Mouse (Mus musculus) WW6 (cell line): Measurements from ENCODE around the gene Dhrs7c.

ENCODE experiments used
- DNase-seq: peaks from one replicate; pipeline ENCODE4 v3.0.0-alpha.2; 2013; ENCODE audit warnings: low read depth, low spot score

Dhrs7c gene

DNA sequence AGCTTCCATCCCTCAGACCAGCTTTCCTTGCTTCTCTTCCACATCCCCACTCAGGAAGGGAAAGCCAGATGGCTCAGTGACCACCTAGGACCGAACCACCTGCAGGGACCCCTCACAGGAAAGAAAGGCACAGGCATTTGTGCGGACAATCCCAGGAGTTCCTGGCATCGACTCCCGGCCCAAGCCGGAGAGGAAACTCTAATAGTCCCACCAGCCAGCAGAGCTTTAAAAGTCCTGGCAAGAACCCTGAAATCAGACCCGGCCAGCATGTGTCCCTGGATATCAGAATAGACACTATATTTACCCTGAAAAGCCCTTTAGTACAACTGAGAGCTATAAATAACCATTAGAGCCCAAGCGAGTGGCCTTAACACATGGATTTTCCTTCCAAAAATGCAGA is at the start of gene Dhrs7c:
Gene Dhrs7c, plus strand, starts transcription at position 257 of the 400 bp plus-strand sequence.
- DNase-seq: no peak

GRCm38 (mm10) chr11:67756287-67756686 is 41.7 kb upstream of the Dhrs7c start:
- no peak for DNase-seq

GRCm38 (mm10) chr11:67757373-67758167 is 40.4 kb upstream of the Dhrs7c start:
- DNase-seq: peak; percentile 20

DNA sequence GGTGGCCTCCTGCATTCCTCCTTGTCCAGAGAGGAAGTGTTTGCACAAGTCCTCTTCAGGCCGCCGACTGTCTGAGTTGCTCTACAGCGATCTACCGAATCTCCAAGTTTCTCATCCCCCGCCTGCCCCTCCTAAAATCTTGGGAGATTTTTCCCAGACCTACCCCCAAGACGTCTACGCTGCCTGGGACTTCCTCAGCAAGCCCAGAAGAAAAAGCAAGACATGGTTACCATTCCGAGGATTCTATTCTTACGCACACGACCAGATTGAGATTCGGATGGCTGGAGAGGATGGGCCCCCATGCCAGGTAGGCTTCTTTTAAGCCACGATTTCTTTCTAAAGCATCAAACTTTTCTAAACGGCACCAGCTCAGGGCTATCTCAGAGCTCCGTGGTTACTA is 26.9 kb upstream of the Dhrs7c start, which contains the start of gene Glp2r:
Gene Glp2r, minus strand, starts transcription at position 101 of the 400 bp plus-strand sequence.
- DNase-seq: no peak

DNA sequence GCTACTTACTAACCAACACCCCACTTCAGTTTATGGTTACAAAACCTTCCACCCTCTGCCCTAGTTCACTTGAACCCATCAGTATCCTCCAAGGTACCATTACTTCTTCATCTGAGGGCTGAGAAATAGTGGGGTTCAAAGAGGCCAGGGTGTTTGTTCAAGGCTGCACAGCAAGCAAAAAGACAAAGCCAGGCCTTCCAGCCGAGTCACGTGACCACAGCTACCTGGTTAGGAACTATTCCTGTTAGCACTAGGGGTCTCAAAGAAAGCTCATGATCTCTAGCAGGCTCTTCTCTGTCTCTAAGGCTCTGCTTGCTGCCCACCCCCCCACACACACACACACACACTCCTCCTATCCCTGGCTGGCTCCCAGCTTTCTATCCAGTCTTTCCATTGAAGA is 26.3 kb upstream of the Dhrs7c start:
- DNase-seq: no peak

- peak; percentile 26 for DNase-seq
Measured at GRCm38 (mm10) chr11:67772577-67772976, 25.4 kb upstream of the Dhrs7c start.

GRCm38 (mm10) chr11:67774379-67774778 is 23.6 kb upstream of the Dhrs7c start, which contains the start of gene Gsg1l2:
Gsg1l2 (plus strand) TSS chr11:67774608.
- DNase-seq: no peak

- DNase-seq: no peak
Measured at GRCm38 (mm10) chr11:67790182-67790581, 7.8 kb upstream of the Dhrs7c start.

DNA sequence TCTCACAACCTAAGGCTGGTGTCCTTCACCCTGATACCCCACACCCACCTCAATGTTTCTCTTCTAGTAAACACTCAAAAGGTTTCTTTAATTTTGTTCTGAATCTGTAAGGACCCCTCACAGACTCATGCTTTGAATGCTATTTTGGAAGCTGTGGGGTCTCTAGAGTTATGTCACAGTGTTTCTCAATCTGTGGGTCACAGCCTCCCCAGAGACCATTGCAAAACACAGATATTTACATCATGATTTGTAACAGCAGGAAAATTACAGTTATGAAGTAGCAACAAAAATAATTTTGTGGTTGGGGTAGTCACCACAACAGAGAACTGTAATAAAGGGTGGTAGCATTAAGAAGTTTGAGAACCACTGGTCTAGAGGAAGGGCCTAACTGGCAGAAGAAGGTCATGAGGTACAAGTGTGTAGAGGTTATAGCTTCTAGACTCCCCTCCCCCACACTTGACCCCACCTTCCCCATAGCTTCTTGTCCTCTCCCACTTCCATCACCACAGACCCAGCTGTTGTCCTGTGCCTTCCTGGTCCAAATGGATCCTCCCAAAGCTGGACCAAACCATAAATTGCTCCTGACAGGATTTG is 2.2 kb downstream of the Dhrs7c start:
- DNase-seq: no peak

DNA sequence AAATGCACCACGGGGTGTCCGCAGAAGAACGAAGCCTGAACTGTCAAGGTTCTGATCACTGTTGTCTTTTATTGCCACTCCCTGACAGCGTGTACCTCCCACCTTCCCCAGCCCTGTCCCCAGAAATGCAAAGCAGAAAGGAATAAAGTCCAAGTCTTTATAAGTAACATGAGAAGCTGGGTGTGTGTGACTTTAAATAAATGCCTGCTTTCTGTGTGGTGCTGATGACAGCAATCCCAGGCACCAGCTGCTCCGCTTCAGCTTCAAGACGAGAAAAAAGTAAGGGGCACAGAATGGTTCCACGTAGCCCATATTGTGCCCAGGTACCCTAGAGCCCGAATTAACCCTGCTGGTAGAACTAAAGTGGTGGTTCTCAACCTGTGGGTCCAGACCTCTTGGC is 3.2 kb downstream of the Dhrs7c start:
- DNase-seq: no peak

GRCm38 (mm10) chr11:67805538-67805937 is 7.6 kb downstream of the Dhrs7c start:
- no peak for DNase-seq

GRCm38 (mm10) chr11:67806832-67807597 is 9.0 kb downstream of the Dhrs7c start:
- no peak for DNase-seq

GRCm38 (mm10) chr11:67808051-67808450 is 10.1 kb downstream of the Dhrs7c start:
- no peak for DNase-seq

DNA sequence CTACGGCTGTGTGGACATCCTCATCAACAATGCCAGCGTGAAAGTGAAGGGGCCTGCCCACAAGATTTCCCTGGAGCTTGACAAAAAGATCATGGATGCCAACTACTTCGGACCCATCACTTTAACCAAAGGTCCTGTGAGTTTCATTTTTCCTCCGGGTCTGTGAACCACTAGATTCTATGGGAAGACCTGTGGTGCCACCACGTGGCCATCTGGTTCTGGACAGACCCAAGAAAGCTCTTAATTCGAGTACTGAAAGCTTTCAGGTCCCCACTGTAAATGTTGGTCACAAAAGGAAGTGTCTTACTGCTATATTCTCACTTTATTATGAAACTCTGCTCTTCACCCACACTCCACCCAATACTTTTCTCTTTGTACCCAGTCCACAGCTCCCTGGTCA is 13.5 kb downstream of the Dhrs7c start:
- no peak for DNase-seq

DNA sequence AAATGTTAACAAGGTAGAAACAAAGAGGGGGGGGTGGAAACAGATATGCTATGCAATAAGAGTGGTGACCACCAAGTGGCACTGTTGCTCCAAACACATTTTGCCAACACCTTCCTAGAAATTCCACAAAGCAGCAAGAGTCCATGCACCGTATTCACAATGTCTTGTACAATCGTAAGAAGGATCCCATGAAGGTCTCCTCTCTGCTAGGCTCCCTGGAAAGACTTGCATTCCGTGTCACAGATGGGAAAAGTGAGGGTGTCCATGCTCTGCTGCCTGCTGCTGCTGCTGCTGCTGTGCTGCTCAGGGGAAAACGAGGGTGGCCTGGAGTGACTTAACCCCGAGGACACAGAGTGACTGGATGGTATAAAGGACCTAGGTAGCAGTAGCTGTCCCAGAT is 21.6 kb downstream of the Dhrs7c start:
- DNase-seq: no peak

DNA sequence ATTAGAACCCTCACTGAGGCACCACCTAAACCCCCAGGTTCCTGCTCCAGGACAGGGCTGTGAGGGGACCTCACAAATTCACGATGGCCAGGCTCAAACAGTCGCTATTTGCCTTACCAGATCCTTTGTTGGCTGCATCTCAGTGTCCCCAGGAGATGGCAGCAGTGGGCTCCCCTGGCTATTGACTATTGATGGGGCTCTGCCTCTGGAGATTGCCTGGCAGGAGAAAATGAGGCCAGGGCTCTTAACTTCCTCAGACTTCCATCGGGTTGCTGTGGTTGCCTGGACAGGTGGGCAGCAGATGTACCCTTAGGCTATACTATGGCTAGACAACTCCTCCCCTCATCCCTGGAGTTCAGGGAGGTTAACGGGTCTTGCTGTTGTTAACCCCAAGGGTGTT is 22.2 kb downstream of the Dhrs7c start:
- DNase-seq: peak; percentile 34

- no peak for DNase-seq
Measured at GRCm38 (mm10) chr11:67821560-67821959, 23.6 kb downstream of the Dhrs7c start.

GRCm38 (mm10) chr11:67828360-67829059 is 30.5 kb downstream of the Dhrs7c start:
- DNase-seq: no peak

DNA sequence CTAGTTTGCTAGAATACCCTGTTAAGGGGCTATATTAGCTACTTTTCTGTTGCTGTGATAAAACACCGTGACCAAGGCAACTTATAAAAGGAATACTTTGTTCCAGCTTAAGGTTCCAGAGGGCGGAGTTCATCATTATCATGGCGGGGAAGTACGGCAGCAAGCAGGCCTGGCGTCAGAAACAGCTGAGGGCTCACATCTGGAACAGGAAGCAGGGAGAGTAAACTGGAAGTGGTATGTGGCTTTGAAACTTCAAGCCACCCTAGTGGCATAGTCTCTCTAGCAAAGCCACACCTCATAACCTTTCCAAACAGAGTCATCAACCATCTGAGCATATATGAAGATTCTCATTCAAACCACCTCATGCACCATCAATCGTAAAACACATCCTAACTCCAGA is 31.5 kb downstream of the Dhrs7c start:
- no peak for DNase-seq

GRCm38 (mm10) chr11:67831820-67832219 is 33.8 kb downstream of the Dhrs7c start:
- no peak for DNase-seq

DNA sequence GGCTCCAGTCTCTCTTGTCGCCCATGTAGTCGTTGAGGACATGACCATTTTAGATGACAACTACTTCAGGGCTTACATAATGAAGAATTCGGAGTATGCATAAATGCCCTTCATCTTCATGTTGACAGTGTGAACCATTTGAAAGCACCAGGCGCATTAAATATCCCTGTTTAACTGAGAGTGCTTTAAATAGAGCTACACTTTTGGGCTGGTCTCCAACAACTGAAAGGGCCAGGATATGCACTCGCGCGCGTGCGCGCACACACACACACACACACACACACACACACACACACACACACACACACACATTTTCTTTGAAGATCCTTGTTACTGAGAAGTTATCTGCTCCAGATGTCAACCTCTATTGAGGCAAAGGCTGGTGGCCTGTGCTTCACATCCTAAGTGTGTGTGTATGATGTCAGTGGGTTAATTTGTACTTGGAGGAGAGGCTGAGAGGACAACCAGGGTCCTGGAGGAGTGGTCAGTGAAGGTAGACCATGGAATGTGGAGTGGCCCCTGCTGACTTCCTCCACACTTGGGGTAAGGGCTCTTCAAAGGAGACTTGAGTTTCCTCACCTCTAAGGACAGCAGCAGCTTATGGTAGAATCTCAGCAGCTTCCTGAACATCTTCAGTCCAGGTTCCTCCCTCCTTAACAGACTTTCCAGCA is 37.6 kb downstream of the Dhrs7c start:
- no peak for DNase-seq
